Mouse (Mus musculus): ENCODE data around the gene Gcnt2.

- TF ChIP-seq CTCF (IDR thresholded peaks at IDR 0.05; ENCODE audit: borderline replicate concordance, control insufficient read depth, extremely low read depth, insufficient read depth, low read length, poor library complexity) (no peak), POLR2A (IDR thresholded peaks at IDR 0.05; ENCODE audit: control insufficient read depth, extremely low read depth, insufficient read depth, low read length, poor library complexity) (no peak)
These were observed 83.5 kb downstream of the Gcnt2 start for GRCm38 (mm10) chr13:40943066-40943465.

All from thymus, adult 2 months (tissue).